Mouse (Mus musculus) heart, embryonic 14.5 days (tissue): ENCODE measurements around the gene Syt9. TPM values are rescaled to one million over a fixed set of nuclear protein-coding genes. Genes with fewer than 3 reads are reported as not detected.

Experiments used
- ATAC-seq: fragments of 200-750 bp; cut with Nextera tagmentation; 2 replicates; pipeline ENCODE4 v1.8.0; 2017; ENCODE audit warnings: low read depth, moderate TSS enrichment; ENCODE audit not compliant: insufficient number of reproducible peaks, insufficient read depth, low FRiP score
- H3K27ac ChIP-seq, 2 experiments: fragments of 200-500 bp in 1 of 2; fragments of 300-500 bp in 1 of 2; sonication (generic) in 1 of 2; replicated peaks in 1 of 2; 2 replicates each; pipeline ENCODE4 v1.5.1; 2012 to 2014; ENCODE audit warnings: low read depth in 2 of 2, low read length in 2 of 2, control low read depth in 1 of 2, mild to moderate bottlenecking in 1 of 2, mixed read lengths in 1 of 2; ENCODE audit not compliant: control insufficient read depth in 1 of 2, insufficient read depth in 1 of 2
- H3K27me3 ChIP-seq: fragments of 300-500 bp; sonication (generic); 2 replicates; pipeline ENCODE4 v1.6.1; 2014; ENCODE audit warnings: mild to moderate bottlenecking, low read length, control low read depth; ENCODE audit not compliant: control insufficient read depth, insufficient read depth
- H3K36me3 ChIP-seq: fragments of 300-500 bp; sonication (generic); 2 replicates; pipeline ENCODE4 v1.6.1; 2014; ENCODE audit warnings: mild to moderate bottlenecking, control low read depth, low read length, mixed read lengths; ENCODE audit not compliant: control insufficient read depth, insufficient read depth
- H3K4me1 ChIP-seq, 2 experiments: fragments of 200-500 bp in 1 of 2; fragments of 300-500 bp in 1 of 2; sonication (generic) in 1 of 2; 2 replicates each; pipeline ENCODE4 v1.6.1; 2012 to 2014; ENCODE audit warnings: low read length in 2 of 2, control low read depth in 1 of 2, mixed read lengths in 1 of 2; ENCODE audit not compliant: control insufficient read depth in 2 of 2, insufficient read depth in 2 of 2
- H3K4me2 ChIP-seq: fragments of 300-500 bp; sonication (generic); 2 replicates; pipeline ENCODE4 v1.6.1; 2014; ENCODE audit warnings: mild to moderate bottlenecking, low read length
- H3K4me3 ChIP-seq, 2 experiments: fragments of 200-500 bp in 1 of 2; fragments of 300-500 bp in 1 of 2; sonication (generic) in 1 of 2; 2 replicates each; pipeline ENCODE4 v1.5.1; 2012 to 2014; ENCODE audit warnings: low read length in 2 of 2, mild to moderate bottlenecking in 2 of 2, control low read depth in 1 of 2, low read depth in 1 of 2, moderate library complexity in 1 of 2; ENCODE audit not compliant: control insufficient read depth in 1 of 2, insufficient read depth in 1 of 2
- H3K9ac ChIP-seq: fragments of 300-500 bp; sonication (generic); 2 replicates; pipeline ENCODE4 v1.6.1; 2014; ENCODE audit warnings: mild to moderate bottlenecking, low read length
- H3K9me3 ChIP-seq: fragments of 300-500 bp; sonication (generic); 2 replicates; pipeline ENCODE4 v1.6.1; 2016; ENCODE audit warnings: low read length, control low read depth; ENCODE audit not compliant: control insufficient read depth
- WGBS: fragments of 180-500 bp; shearing (Covaris S2); extraction: QIAGEN DNeasy Blood & Tissue Kit; methylation state at CpG from one replicate; pipeline ENCODE4 v1.1.7; 2014; 5-methylcytosine and 5-hydroxymethylcytosine counted together
- polyA plus RNA-seq: library from polyadenylated mRNA; unstranded; fragments of >200 nt; fragmentation: Nextera tagmentation; extraction: Ambion mirVana; gene quantifications from 2 replicates; pipeline ENCODE4 v1.2.1, GENCODE M21; 2014

The Syt9 gene
- polyA plus RNA-seq, 1 experiment from 2014 or later: 0.54 TPM

DNA sequence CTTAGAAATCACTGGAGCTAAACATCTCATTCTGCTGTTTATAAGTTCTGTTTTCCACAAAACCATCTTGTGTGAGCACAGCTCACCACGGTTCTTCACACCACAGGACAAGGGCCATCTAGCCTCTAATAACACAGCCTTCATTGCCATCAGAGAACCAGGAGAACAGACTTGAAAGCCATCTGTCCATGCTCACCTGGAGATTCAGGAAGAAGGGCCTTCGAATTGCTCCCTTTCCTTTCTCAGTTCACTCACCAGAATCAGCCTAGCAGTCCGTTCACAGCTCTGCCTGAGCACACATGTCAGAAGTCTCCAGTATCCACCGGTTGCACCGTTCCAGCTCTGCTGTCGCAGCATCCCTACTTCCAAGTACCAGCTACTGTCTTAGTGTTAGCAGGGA is 44.4 kb downstream of the Syt9 start:
- no peaks in the 10 kb centered on the region for H3K9me3 ChIP-seq
- H3K27ac ChIP-seq: no peak overlapping the region

DNA sequence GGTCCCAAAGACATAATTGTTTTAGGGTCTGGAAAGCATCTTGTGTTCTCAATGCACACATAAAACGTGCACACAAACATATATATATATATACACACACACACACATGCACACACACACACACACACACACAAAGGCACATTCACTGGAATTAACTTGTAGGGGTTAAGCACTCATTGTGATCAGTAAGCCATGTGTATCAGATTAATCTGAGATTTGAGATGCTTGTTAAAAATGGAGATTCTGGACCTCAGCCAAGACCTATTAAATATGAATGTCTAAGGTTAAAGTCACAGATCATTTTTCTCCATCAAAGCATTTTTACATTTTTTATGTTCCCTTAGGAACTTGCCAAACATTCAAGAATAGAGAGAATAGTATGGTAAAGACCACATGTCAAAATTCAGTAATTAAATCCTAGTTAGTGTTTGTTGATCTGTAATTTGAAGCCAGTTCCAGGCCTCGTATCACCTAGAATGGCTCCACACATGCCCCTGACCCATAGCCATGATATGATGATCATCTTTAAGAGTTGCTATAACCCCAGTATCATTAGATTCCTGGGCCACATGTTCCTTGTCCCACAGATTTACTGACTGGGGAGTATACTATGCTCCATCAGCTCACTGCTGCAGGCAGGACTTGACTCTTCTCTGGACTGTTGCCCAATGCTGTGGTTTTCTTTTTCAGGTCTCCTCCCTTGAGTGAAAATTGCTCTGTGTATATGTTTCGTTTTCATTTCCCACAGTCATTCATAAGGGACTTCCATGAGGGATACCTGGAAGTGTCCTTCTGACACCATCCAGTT is 46.7 kb downstream of the Syt9 start:
- no peaks in the 10 kb centered on the region for H3K9me3 ChIP-seq
- H3K4me3 ChIP-seq: no peak overlapping the region
- no peak overlapping the region for H3K9ac ChIP-seq
- 68% methylated on average over 3 of the region's 3 CpGs for WGBS
- no peaks in the 10 kb centered on the region for H3K27me3 ChIP-seq
- H3K36me3 ChIP-seq: no peaks in the 10 kb centered on the region
- no peaks in the 10 kb centered on the region for H3K4me1 ChIP-seq
- no peak overlapping the region for H3K27ac ChIP-seq
- no peak for ATAC-seq
- H3K4me2 ChIP-seq: no peak overlapping the region

More for the DNA sequence above, 44.4 kb downstream of the Syt9 start:
- Histone ChIP-seq H3K4me2 (no peak overlapping the region), H3K9ac (no peak overlapping the region), H3K27me3 (no peaks in the 10 kb centered on the region), H3K4me1 (no peaks in the 10 kb centered on the region), H3K36me3 (no peaks in the 10 kb centered on the region), H3K4me3 (no peak overlapping the region)
- no peak for ATAC-seq
- 80% methylated on average over 6 of the region's 6 CpGs for WGBS

DNA sequence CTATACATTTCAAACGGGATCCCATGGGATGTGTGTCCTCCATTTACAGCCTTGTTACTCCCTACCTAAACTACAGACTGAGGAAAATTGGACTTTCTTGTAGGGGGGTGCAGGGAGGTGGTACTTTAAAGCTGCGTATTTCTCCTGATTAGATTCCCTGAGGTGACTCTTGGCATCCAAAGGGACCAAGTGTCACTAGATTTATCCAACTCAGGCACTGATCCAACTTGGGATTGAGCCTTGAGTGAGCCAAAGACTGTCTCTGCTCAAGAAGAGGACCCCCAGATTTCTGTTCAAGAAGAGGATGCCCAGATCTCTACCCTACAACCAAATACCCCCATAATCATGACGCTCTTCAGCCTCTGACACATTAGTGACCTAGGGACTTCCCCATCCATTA is 66.9 kb downstream of the Syt9 start:
- Histone ChIP-seq H3K27me3 (no peaks in the 10 kb centered on the region), H3K27ac (no peak overlapping the region), H3K4me2 (no peak overlapping the region), H3K9me3 (no peaks in the 10 kb centered on the region), H3K36me3 (no peaks in the 10 kb centered on the region), H3K4me1 (no peaks in the 10 kb centered on the region), H3K4me3 (no peak overlapping the region), H3K9ac (no peak overlapping the region)
- WGBS: 77% methylated on average over 3 of the region's 3 CpGs
- no peak for ATAC-seq

DNA sequence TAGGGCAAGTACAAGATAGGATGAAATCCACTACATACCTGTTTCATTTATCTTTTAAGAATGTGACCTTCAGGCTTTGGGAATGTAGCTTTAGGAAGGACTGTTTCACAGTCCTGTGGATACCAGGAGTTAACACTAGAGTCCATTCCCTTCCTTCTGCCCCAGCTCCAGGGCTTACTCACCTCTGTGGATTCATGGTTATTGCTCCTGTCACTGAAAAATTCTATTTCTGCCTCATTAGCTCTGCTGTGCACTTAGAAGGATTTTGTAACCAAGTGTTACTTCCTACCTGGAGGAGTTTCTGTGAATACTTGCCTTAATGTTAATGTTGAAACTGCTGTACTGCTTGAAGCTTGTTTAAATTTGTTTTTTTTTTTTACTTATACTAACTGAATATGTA is 74.1 kb downstream of the Syt9 start:
- Histone ChIP-seq H3K27me3 (no peaks in the 10 kb centered on the region), H3K4me2 (no peak overlapping the region), H3K4me3 (no peak overlapping the region), H3K4me1 (no peaks in the 10 kb centered on the region), H3K36me3 (no peaks in the 10 kb centered on the region), H3K9ac (no peak overlapping the region), H3K9me3 (no peaks in the 10 kb centered on the region), H3K27ac (no peak overlapping the region)
- ATAC-seq: no peak

DNA sequence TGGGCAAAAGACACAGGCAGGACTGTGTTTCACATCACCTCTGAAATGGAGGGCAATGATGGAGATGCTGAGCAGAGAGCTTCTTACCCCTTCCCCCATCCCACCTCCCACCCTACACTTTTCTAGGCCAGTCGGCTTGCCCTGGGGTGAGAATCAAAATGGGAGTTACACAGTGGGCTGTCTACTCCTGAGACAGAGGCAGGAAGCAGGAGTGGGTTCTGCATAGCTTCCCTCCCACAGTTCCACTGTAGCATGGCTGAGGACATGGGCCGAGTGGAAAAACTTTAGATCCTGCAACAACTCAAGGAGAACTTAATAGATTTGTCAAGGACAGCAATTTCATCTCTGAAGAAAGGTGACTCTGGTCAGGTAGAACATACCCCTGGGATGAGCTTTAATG is 84.1 kb downstream of the Syt9 start:
- Histone ChIP-seq H3K27ac (no peak overlapping the region), H3K4me2 (no peak overlapping the region), H3K4me1 (no peaks in the 10 kb centered on the region), H3K9ac (no peak overlapping the region), H3K9me3 (no peaks in the 10 kb centered on the region), H3K36me3 (no peaks in the 10 kb centered on the region), H3K27me3 (no peaks in the 10 kb centered on the region), H3K4me3 (no peak overlapping the region)
- 55% methylated on average over 2 of the region's 2 CpGs for WGBS
- no peak for ATAC-seq

DNA sequence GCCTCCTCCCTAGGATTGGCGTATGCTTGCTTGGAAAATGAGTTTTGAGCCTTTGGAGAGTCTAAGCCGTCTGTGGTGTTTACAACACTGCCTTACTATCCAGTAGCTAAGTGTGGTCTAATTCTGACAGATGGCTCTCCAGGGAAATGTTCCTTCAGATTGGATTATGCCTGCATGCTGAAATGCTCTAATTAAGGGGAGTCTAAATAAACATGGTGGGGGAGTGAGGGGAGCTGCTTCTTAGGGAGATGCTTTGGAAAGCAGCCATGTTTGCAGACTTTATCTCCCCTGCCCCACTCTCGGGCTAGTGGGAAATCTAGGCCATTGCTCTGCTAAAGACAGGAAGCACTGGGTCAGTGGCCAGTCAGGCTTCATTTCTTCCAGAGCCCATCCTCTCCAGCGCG is 84.6 kb downstream of the Syt9 start:
- H3K4me2 ChIP-seq: no peak overlapping the region
- H3K27me3 ChIP-seq: no peaks in the 10 kb centered on the region
- no peaks in the 10 kb centered on the region for H3K9me3 ChIP-seq
- H3K4me3 ChIP-seq: no peak overlapping the region
- ATAC-seq: no peak
- WGBS: 46% methylated on average over 5 of the region's 5 CpGs
- H3K27ac ChIP-seq: no peak overlapping the region
- H3K9ac ChIP-seq: no peak overlapping the region
- H3K36me3 ChIP-seq: no peaks in the 10 kb centered on the region
- no peaks in the 10 kb centered on the region for H3K4me1 ChIP-seq

DNA sequence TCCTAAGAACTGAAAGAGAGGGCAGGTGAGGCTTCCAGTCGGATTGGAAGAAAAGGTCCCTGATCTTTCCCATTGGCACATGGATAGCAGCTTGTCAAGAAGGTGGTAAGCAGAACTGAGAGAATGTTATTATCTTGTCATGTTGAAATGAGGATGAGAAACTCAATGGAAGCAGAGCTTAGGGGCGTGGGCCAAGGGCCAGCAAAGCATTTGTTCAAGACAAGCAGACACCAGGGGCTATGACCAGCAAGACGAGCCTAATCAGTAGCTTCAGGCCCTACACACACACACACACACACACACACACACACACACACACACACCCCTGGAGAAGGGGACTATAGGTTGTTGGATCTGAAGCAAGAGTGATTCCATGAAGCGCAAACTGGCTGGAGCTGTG is 90.6 kb downstream of the Syt9 start:
- 81% methylated on average over 4 of the region's 4 CpGs for WGBS
- ATAC-seq: no peak
- no peak overlapping the region for H3K9ac ChIP-seq
- H3K4me3 ChIP-seq: no peak overlapping the region
- no peak overlapping the region for H3K4me2 ChIP-seq
- no peaks in the 10 kb centered on the region for H3K4me1 ChIP-seq
- H3K27ac ChIP-seq: no peak overlapping the region
- H3K36me3 ChIP-seq: no peaks in the 10 kb centered on the region
- H3K27me3 ChIP-seq: no peaks in the 10 kb centered on the region
- H3K9me3 ChIP-seq: no peaks in the 10 kb centered on the region
